Mouse (Mus musculus) layer of hippocampus, postnatal 14 days (tissue): ENCODE data around the gene Phb2. TPM values are rescaled to one million over a fixed set of nuclear protein-coding genes. Genes with fewer than 3 reads are reported as not detected.

ENCODE experiments used
- DNase-seq, 2 experiments: peaks; one replicate each; pipeline ENCODE4 v3.0.0; 2021 to 2022; ENCODE audit warnings: low spot score in 2 of 2, mixed read lengths in 1 of 2
- microRNA-seq, 2 experiments: library from miRNA; unstranded; fragments of <30 nt; microRNA quantifications; one replicate each; pipeline ENCODE4 v1.2.0; 2021
- total RNA-seq, 2 experiments: library from RNA; stranded (reverse); gene quantifications; 2 replicates each; pipeline ENCODE4 v1.2.3; 2021

The Phb2 gene
- total RNA-seq, 2 experiments from 2014 or later, result 138 to 141 TPM

DNA sequence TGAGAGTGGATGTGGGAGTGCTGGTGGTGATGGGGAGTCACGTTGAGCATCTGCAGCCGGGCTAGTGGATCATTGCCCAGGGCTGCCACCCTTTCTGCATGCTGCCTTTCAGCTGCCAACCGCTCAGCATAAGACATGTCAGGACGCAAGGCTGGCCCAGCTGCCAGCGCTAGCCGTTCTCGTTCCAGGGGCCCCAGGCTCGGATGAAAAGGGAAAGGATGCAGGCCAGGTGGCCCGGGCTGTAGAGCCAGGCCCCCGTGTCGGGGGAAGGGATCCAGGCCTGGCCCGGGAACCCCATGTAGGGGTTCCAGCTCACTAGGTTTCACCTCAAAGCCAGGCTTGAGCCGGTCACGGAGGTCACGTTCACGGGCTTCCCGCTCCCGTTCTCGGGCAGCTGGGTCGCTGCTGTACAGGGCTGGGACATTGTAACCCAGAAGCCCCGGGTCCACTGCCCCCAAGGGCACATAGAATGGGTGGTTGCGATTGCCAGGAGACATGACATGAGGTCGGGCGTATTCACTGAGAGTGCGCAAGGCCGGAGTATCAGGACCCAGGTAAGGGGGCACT, 32.7 kb downstream of the Phb2 start:
- DNase-seq, result peak in 1 of 2 experiments; percentile 40

DNA sequence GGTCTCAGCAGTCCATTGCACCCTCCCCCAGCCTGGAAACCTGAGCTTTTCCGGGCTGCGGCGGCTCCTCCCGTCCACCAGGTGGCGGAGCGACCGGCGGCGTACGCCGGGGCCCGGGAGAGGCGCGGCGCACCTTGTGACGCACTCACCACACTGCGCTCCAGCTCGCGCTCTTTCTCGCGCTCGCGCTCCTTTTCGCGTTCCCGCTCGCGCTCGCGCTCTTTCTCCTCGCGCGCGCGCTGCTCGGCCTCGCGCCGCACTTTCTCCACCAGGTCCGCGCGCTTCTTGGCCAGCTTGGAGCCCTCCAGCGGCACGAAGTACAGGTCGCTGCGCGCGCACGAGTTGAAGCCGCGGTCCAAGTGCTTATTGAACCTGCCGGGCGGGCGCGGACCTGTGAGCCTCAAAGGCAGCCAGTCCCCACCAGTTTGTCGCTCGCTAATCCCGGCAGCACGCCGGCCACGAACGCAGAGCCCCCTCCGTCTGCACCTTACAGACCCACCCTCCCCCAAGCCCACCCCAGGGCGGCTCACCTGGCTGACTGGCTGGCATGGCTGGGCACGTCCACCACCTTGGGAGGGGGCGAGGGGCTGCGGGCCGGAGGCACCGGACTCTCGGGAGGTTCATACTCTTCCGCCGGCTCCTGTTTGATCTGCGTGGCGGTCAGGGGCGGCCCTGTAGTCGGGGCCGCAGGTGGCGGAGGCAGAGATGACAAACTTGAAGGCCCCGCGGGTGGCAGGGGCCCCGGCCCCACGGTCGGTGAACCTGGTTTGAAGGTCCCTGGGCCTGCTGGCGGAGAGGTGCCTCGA, 33.6 kb downstream of the Phb2 start:
- DNase-seq, result peak; percentile 94

DNA sequence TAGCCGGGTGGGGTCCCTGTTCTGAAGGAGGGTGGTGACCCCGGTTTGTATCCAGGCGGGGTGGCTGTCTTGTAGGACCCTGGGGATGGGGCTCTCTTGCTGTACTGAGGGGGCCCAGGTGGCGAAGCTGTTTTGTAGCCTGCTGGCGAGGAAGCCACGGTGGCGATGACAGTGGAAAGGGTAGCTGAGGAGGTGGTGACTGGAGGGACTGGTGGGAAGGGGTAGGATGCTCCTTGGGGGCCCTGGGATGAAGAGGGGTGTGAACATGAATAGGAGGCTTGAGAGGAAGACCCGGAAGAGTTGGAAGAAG, 34.1 kb downstream of the Phb2 start:
- no peak for DNase-seq

- DNase-seq, result no peak
These were observed 34.8 kb downstream of the Phb2 start for GRCm38 (mm10) chr6:124746654-124747632.

- DNase-seq, result no peak
These were observed 38.3 kb downstream of the Phb2 start for GRCm38 (mm10) chr6:124750405-124750804.

- DNase-seq, result no peak
These were observed 41.7 kb downstream of the Phb2 start for GRCm38 (mm10) chr6:124753861-124754260.

DNA sequence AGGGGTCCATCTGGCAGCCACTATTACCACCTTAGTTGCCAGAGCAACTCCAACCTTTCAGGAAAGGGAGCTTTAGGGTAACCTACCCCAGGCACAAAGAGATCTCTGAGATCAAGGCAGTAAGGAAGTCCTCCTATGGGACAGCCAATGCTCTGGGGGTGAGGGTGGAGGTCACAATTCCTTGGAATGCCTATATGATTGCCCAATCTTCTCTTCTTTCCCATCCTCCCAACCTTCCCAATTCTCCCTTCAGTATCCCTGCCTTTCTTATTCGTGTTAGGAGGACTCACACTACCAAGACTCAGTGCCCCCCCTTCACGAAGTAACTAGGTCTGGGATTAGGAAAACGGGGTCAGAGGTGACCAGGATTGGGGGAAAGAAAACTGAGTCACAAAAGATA, 43.2 kb downstream of the Phb2 start:
- no peak for DNase-seq

DNA sequence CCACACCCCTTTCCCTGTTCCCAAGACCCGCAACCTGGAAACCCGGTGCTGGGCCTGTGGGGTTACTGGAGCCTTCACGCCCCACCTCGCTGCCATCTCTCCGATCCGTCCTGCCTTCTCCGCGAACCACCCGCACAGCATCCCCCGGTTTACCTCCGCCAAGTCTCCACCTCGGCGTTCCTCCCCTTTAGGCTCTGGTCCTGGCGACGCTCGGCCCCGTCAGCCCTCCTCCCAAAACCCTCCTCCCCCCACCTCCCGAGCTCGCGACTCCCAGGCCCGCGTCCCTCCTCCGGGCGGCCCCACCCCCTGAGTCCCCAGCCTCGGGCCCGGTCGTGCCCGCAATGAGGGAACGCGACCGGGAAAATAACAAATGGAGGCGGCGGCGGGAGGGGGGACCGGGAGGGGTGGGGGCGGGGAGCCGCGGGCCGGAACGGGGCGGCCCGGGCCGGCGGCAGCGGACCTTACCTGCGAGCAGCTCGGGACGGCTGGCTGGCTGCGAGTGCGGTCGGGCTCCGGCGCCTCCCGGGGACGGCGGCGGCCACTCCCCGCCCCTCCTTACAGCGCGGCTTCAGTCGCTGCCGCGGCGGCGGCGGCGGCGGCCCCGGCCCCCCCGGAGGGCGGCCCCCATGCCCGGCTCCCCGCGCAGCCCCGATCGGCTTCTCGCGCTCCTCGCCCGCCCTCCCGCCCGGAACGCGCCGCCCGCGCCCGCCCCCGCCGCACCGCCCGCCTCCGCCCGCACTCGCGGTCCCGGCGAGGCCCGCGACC, 43.9 kb downstream of the Phb2 start, which contains the start of the genes Gm45234 and Atn1:
Gm45234 (minus strand) TSS at position 191 of the 765 bp plus-strand sequence.
Atn1 (minus strand) TSS at position 694 of the 765 bp plus-strand sequence.
- peak in 1 of 2 experiments; percentile 57 for DNase-seq

- peak in 1 of 2 experiments; percentile 86 for DNase-seq
These were observed 44.7 kb downstream of the Phb2 start for GRCm38 (mm10) chr6:124756652-124757350.

DNA sequence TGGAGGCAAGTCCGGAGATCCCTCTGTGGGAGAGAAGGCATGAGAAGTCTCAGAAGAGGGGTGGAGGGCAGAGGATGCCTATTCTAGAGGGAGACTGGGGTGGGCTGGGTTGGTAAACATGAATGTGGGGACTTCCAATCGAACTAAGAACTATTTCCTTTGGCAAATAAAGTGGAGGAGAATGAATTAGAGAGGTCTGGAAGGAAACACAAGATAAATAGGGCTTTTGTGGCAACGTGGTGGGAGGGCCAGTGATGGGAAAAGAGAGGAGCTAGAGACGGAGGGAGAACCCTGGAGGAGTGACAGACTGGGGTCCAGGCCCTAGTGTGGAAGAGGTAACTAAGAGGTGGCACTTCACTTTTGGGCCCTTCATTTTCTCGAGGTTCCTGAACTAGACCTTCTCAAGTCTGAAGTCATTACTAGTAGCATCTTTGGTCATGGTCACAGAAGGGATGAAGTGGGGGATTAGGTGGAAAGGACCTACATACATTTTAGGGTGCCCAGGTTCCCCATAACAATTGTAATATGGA, 45.3 kb downstream of the Phb2 start:
- no peak for DNase-seq

GRCm38 (mm10) chr6:124757909-124758848, 46.0 kb downstream of the Phb2 start:
- peak in 1 of 2 experiments; percentile 77 for DNase-seq

DNA sequence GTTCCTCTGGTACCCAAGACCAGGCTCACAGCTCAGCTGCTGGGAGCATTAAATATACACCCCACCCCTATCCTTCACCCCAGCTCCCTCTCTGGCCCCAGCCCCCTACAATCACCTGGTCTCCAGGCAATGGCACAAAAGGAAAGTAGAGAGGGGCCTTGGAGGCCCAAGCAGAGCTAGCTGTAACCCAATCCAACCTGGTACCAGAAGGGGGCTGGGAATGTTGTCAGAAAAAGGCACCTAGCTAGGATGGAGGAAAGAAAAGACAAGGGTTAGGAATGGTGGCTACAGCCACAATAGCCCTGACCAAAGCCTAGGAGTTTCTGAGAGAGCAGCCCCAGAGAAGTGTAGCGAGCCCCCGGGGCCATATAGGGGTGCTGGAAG, 46.7 kb downstream of the Phb2 start:
- no peak for DNase-seq

DNA sequence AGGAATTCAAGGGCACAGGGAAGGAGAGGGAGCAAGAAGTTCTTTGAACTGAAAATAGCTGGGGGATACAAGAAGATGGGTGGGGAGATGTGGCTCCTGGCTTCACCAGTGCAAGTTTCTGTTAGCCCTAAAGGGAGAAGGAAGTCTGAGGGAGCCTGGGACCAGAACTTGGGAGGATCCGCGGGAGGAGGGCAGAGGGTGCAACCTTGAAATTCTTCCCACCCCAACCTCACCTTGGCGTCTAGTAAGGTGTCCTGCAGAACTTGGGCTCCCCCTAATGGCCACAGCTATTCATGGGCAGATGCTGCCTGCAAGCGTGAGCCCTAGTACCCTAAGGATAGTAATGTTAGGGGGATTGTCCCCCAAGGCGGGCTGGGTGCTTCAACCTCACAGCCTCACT, 47.1 kb downstream of the Phb2 start:
- DNase-seq, result peak in 1 of 2 experiments; percentile 82

- DNase-seq, result peak in 1 of 2 experiments; percentile 0
These were observed 53.8 kb downstream of the Phb2 start for GRCm38 (mm10) chr6:124765951-124766350.

Small RNA genes within 50 kb of the gene (microRNA-seq; reads per million reads assigned to microRNA genes)
- gene Mir141 (1.1 to 1.4 reads per million in 2 experiments), gene Mir200c (26.3 to 28.3 reads per million in 2 experiments)

Other genes with a start within 250 kb of the Phb2 start
- gene Clstn3, start 247.5 kb upstream of the Phb2 start, total RNA-seq, result 100 to 1,000 TPM; 283 to 312 TPM
- gene C1rl, start 219.2 kb upstream of the Phb2 start, total RNA-seq, result under 1 TPM; 0.12 to 0.28 TPM
- 1 to 10 TPM in 1 of 2 experiments, under 1 TPM in 1; 0.91 to 1.3 TPM for gene C1ra, start 199.9 kb upstream of the Phb2 start, total RNA-seq
- 1 to 10 TPM; 1.7 to 2.2 TPM for gene C1s1, start 170.0 kb upstream of the Phb2 start, total RNA-seq
- not detected for gene C1rb, start 142.0 kb upstream of the Phb2 start, total RNA-seq
- under 1 TPM; 0.23 to 0.29 TPM for gene C1s2, start 76.3 kb upstream of the Phb2 start, total RNA-seq
- 10 to 100 TPM; 42.3 to 45.3 TPM for gene Lpcat3, start 49.3 kb upstream of the Phb2 start, total RNA-seq
- gene Emg1, start 158 bp upstream of the Phb2 start, total RNA-seq, result 10 to 100 TPM; 50.7 to 51.1 TPM
- 1 to 10 TPM; 3.8 to 5.7 TPM for gene Ptpn6, start 26.4 kb downstream of the Phb2 start, total RNA-seq
- 100 to 1,000 TPM; 297 to 325 TPM for gene Grcc10, start 29.0 kb downstream of the Phb2 start, total RNA-seq
- gene Gm45234, start 43.7 kb downstream of the Phb2 start, total RNA-seq, result 1 to 10 TPM in 1 of 2 experiments, not detected in 1; 1.3 TPM
- gene Atn1, start 44.2 kb downstream of the Phb2 start, total RNA-seq, result 100 to 1,000 TPM; 147 to 149 TPM
- 100 to 1,000 TPM; 667 to 671 TPM for gene Eno2, start 57.3 kb downstream of the Phb2 start, total RNA-seq
- gene Lrrc23, start 67.4 kb downstream of the Phb2 start, total RNA-seq, result 1 to 10 TPM; 1.6 to 3.4 TPM
- 1 to 10 TPM; 5.7 to 6.7 TPM for gene Spsb2, start 96.3 kb downstream of the Phb2 start, total RNA-seq
- gene Tpi1, start 102.0 kb downstream of the Phb2 start, total RNA-seq, result 100 to 1,000 TPM; 578 to 579 TPM
- 100 to 1,000 TPM; 180 to 183 TPM for gene Usp5, start 117.1 kb downstream of the Phb2 start, total RNA-seq
- gene Cdca3, start 117.2 kb downstream of the Phb2 start, total RNA-seq, result 1 to 10 TPM; 2.0 to 3.4 TPM
- under 1 TPM in 1 of 2 experiments, not detected in 1; 0.21 TPM for gene Gnb3, start 127.9 kb downstream of the Phb2 start, total RNA-seq
- gene P3h3, start 145.4 kb downstream of the Phb2 start, total RNA-seq, result 10 to 100 TPM; 24.7 to 24.8 TPM
- 100 to 1,000 TPM; 180 to 193 TPM for gene Gpr162, start 151.6 kb downstream of the Phb2 start, total RNA-seq
- gene Cd4, start 175.9 kb downstream of the Phb2 start, total RNA-seq, result under 1 TPM; 0.29 to 0.58 TPM
- gene Lag3, start 199.4 kb downstream of the Phb2 start, total RNA-seq, result 1 to 10 TPM; 2.6 to 3.0 TPM
- gene Ptms, start 207.8 kb downstream of the Phb2 start, total RNA-seq, result 1,000 to 10,000 TPM; 1,231 to 1,331 TPM
- gene Mlf2, start 219.1 kb downstream of the Phb2 start, total RNA-seq, result 100 to 1,000 TPM; 681 to 696 TPM